Mouse (Mus musculus) limb, embryonic 13.5 days (tissue): ENCODE measurements around the gene Mef2b. TPM values are rescaled to one million over a fixed set of nuclear protein-coding genes. Genes with fewer than 3 reads are reported as not detected.
"Not testable (repeated sequence)": the region's sequence is repeated elsewhere in the genome, so short reads cannot be mapped to it uniquely, and the experiment has no call there.

Source experiments
- ATAC-seq: fragments of 200-750 bp; cut with Nextera tagmentation; 2 replicates; pipeline ENCODE4 v1.8.0; 2017; ENCODE audit warnings: low read depth, moderate number of reproducible peaks, moderate TSS enrichment; ENCODE audit not compliant: low FRiP score
- H3K27ac ChIP-seq: fragments of 300-500 bp; sonication (generic); 2 replicates; pipeline ENCODE4 v1.5.1; 2015; ENCODE audit warnings: inconsistent platforms, mild to moderate bottlenecking, moderate library complexity
- H3K27me3 ChIP-seq: fragments of 300-500 bp; sonication (generic); 2 replicates; pipeline ENCODE4 v1.6.1; 2015; ENCODE audit warnings: mild to moderate bottlenecking, inconsistent platforms
- H3K36me3 ChIP-seq: fragments of 300-500 bp; sonication (generic); 2 replicates; pipeline ENCODE4 v1.6.1; 2015; ENCODE audit warnings: inconsistent platforms, mild to moderate bottlenecking, moderate library complexity
- H3K4me1 ChIP-seq: fragments of 300-500 bp; sonication (generic); 2 replicates; pipeline ENCODE4 v1.6.1; 2015; ENCODE audit warnings: inconsistent platforms
- H3K4me2 ChIP-seq: fragments of 300-500 bp; sonication (generic); replicated peaks from 2 replicates; pipeline ENCODE4 v1.6.1; 2015; ENCODE audit warnings: inconsistent platforms, mild to moderate bottlenecking, moderate library complexity
- H3K4me3 ChIP-seq: fragments of 300-500 bp; sonication (generic); 2 replicates; pipeline ENCODE4 v1.5.1; 2015; ENCODE audit warnings: moderate library complexity, mild to moderate bottlenecking, inconsistent platforms
- H3K9ac ChIP-seq: fragments of 300-500 bp; sonication (generic); 2 replicates; pipeline ENCODE4 v1.6.1; 2015; ENCODE audit warnings: mild to moderate bottlenecking, inconsistent platforms
- H3K9me3 ChIP-seq: fragments of 300-500 bp; sonication (generic); 2 replicates; pipeline ENCODE4 v1.6.1; 2016; ENCODE audit warnings: inconsistent platforms
- WGBS: fragments of 180-500 bp; shearing (Covaris S2); methylation state at CpG from one replicate; pipeline ENCODE4 v1.1.7; 2015; 5-methylcytosine and 5-hydroxymethylcytosine counted together
- microRNA-seq: library from miRNA; unstranded; fragments of <30 nt; microRNA quantifications from one replicate; pipeline ENCODE4, GENCODE M21; 2016
- polyA plus RNA-seq: library from polyadenylated mRNA; unstranded; fragments of >200 nt; fragmentation: Nextera tagmentation; extraction: Ambion mirVana; gene quantifications from 2 replicates; pipeline ENCODE4 v1.2.1, GENCODE M21; 2015

Mef2b gene
- polyA plus RNA-seq, 1 experiment from 2014 or later: 0.38 TPM

GRCm38 (mm10) chr8:70212112-70213055 lies 72.9 kb downstream of the Mef2b start, which contains the start of gene Slc25a42:
Slc25a42 (minus strand) TSS chr8:70212305.
- Histone ChIP-seq H3K9me3 (no peaks in the 10 kb centered on the region), H3K4me1 (peaks cover 16% of the 10 kb centered on the region), H3K9ac (peak within 1 kb of the TSS; percentile 75), H3K27ac (no peak within 1 kb of the TSS), H3K4me2 (peak within 1 kb of the TSS; percentile 98), H3K36me3 (no peaks in the 10 kb centered on the region), H3K4me3 (peak within 1 kb of the TSS; percentile 62), H3K27me3 (peaks cover 11% of the 10 kb centered on the region; the same call in 1 of the 2 replicates)
- ATAC-seq: peak; percentile 99
- WGBS: under 1% methylated on average over 66 of the region's 66 CpGs

GRCm38 (mm10) chr8:70214411-70214810 lies 74.9 kb downstream of the Mef2b start:
- Histone ChIP-seq H3K4me3 (no peak overlapping the region), H3K9ac (no peak overlapping the region), H3K4me1 (peaks cover 19% of the 10 kb centered on the region), H3K4me2 (no peak overlapping the region), H3K27ac (no peak overlapping the region), H3K36me3 (no peaks in the 10 kb centered on the region), H3K27me3 (peaks cover 11% of the 10 kb centered on the region; the same call in 1 of the 2 replicates), H3K9me3 (no peaks in the 10 kb centered on the region)
- whole genome bisulfite sequencing: 64% methylated on average over 3 of the region's 3 CpGs
- no peak for ATAC-seq

GRCm38 (mm10) chr8:70215092-70215491 lies 75.6 kb downstream of the Mef2b start:
- no peaks in the 10 kb centered on the region for H3K36me3 ChIP-seq
- H3K9ac ChIP-seq: no peak overlapping the region
- H3K4me3 ChIP-seq: no peak overlapping the region
- no peaks in the 10 kb centered on the region for H3K9me3 ChIP-seq
- H3K27me3 ChIP-seq: peaks cover 11% of the 10 kb centered on the region; the same call in 1 of the 2 replicates
- no peak overlapping the region for H3K4me2 ChIP-seq
- no peak for ATAC-seq
- H3K4me1 ChIP-seq: peaks cover 23% of the 10 kb centered on the region
- WGBS: 71% methylated on average over 5 of the region's 5 CpGs
- no peak overlapping the region for H3K27ac ChIP-seq

- not testable (repeated sequence) for H3K27me3 ChIP-seq, H3K4me3 ChIP-seq, ATAC-seq, H3K9me3 ChIP-seq, H3K9ac ChIP-seq, H3K4me2 ChIP-seq, H3K36me3 ChIP-seq, H3K27ac ChIP-seq
- WGBS: 67% methylated on average over 3 of the region's 3 CpGs
- peaks cover 12% of the 10 kb centered on the region for H3K4me1 ChIP-seq
These were observed 76.7 kb downstream of the Mef2b start for GRCm38 (mm10) chr8:70216161-70216560.

GRCm38 (mm10) chr8:70216566-70216965 lies 77.1 kb downstream of the Mef2b start:
- ATAC-seq: no peak
- no peak overlapping the region for H3K4me2 ChIP-seq
- no peak overlapping the region for H3K4me3 ChIP-seq
- no peak overlapping the region for H3K9ac ChIP-seq
- 69% methylated on average over 1 of the region's 1 CpGs for WGBS
- H3K27ac ChIP-seq: no peak overlapping the region
- H3K27me3 ChIP-seq: no peaks in the 10 kb centered on the region
- peaks cover 12% of the 10 kb centered on the region for H3K4me1 ChIP-seq
- H3K36me3 ChIP-seq: peaks cover 3% of the 10 kb centered on the region
- H3K9me3 ChIP-seq: no peaks in the 10 kb centered on the region

Small RNA genes within 50 kb of the gene (microRNA-seq; reads per million reads assigned to microRNA genes)
- not detected for gene Mir7066

Other genes with a start within 250 kb of the Mef2b start
- gene Tssk6, start 237.5 kb upstream of the Mef2b start, polyA plus RNA-seq: 4.3 TPM in 2 replicates
- 173 and 181 TPM in 2 replicates for gene Ndufa13, start 237.2 kb upstream of the Mef2b start, polyA plus RNA-seq
- gene Yjefn3, start 237.0 kb upstream of the Mef2b start, polyA plus RNA-seq: 4.2 and 6.6 TPM in 2 replicates
- 37.7 and 40.7 TPM in 2 replicates for gene Gatad2a, start 143.3 kb upstream of the Mef2b start, polyA plus RNA-seq
- 59.5 and 62.8 TPM in 2 replicates for gene Mau2, start 97.0 kb upstream of the Mef2b start, polyA plus RNA-seq
- 54.5 and 58.5 TPM in 2 replicates for gene Sugp1, start 96.9 kb upstream of the Mef2b start, polyA plus RNA-seq
- 1.0 and 1.2 TPM in 2 replicates for gene Tm6sf2, start 66.8 kb upstream of the Mef2b start, polyA plus RNA-seq
- not detected in 2 replicates for gene Hapln4, start 56.3 kb upstream of the Mef2b start, polyA plus RNA-seq
- gene Ncan, start 18.8 kb upstream of the Mef2b start, polyA plus RNA-seq: 0.67 and 0.87 TPM in 2 replicates
- 25.1 and 26.0 TPM in 2 replicates for gene Nr2c2ap, start 8.4 kb upstream of the Mef2b start, polyA plus RNA-seq
- gene Rfxank, start 557 bp upstream of the Mef2b start, polyA plus RNA-seq: 23.8 and 26.0 TPM in 2 replicates
- gene Borcs8, start 212 bp upstream of the Mef2b start, polyA plus RNA-seq: 51.0 and 56.0 TPM in 2 replicates
- 66.5 and 70.6 TPM in 2 replicates for gene Tmem161a, start 32.6 kb downstream of the Mef2b start, polyA plus RNA-seq
- 4.0 and 4.6 TPM in 2 replicates for gene Slc25a42, start 72.6 kb downstream of the Mef2b start, polyA plus RNA-seq
- gene Sugp2, start 94.5 kb downstream of the Mef2b start, polyA plus RNA-seq: 37.0 and 40.5 TPM in 2 replicates
- 25.5 and 26.2 TPM in 2 replicates for gene Armc6, start 94.8 kb downstream of the Mef2b start, polyA plus RNA-seq
- 57.9 and 58.1 TPM in 2 replicates for gene Homer3, start 143.1 kb downstream of the Mef2b start, polyA plus RNA-seq
- 55.8 and 60.9 TPM in 2 replicates for gene Ddx49, start 162.8 kb downstream of the Mef2b start, polyA plus RNA-seq
- gene Cope, start 162.8 kb downstream of the Mef2b start, polyA plus RNA-seq: 340 and 345 TPM in 2 replicates
- 10.0 and 10.2 TPM in 2 replicates for gene Cers1, start 176.1 kb downstream of the Mef2b start, polyA plus RNA-seq
- 0.78 and 2.7 TPM in 2 replicates for gene Gdf1, start 190.1 kb downstream of the Mef2b start, polyA plus RNA-seq
- gene Upf1, start 213.6 kb downstream of the Mef2b start, polyA plus RNA-seq: 18.7 and 19.5 TPM in 2 replicates
- gene Comp, start 233.8 kb downstream of the Mef2b start, polyA plus RNA-seq: 26.4 and 40.8 TPM in 2 replicates